Mouse (Mus musculus) stomach, postnatal 0 days (tissue): ENCODE measurements around the gene Ttc23. TPM values are rescaled to one million over a fixed set of nuclear protein-coding genes. Genes with fewer than 3 reads are reported as not detected.

ENCODE experiments used
- ATAC-seq: fragments of 200-750 bp; cut with Nextera tagmentation; 2 replicates; pipeline ENCODE4 v1.8.0; 2017; ENCODE audit not compliant: low FRiP score, low TSS enrichment
- DNase-seq: peaks from one replicate; pipeline ENCODE4 v3.0.0-alpha.2; 2016; ENCODE audit warnings: low spot score
- H3K27ac ChIP-seq: fragments of 300-500 bp; sonication (generic); replicated peaks from 2 replicates; pipeline ENCODE4 v1.5.1; 2014; ENCODE audit warnings: mild to moderate bottlenecking, control low read depth
- H3K27me3 ChIP-seq: fragments of 300-500 bp; sonication (generic); 2 replicates; pipeline ENCODE4 v1.6.1; 2014; ENCODE audit warnings: low read length; ENCODE audit not compliant: control insufficient read depth, insufficient read depth
- H3K36me3 ChIP-seq: fragments of 300-500 bp; sonication (generic); 2 replicates; pipeline ENCODE4 v1.6.1; 2014; ENCODE audit warnings: low read length, mixed read lengths; ENCODE audit not compliant: control insufficient read depth, insufficient read depth
- H3K4me1 ChIP-seq: fragments of 300-500 bp; sonication (generic); replicated peaks from 2 replicates; pipeline ENCODE4 v1.6.1; 2014; ENCODE audit warnings: antibody characterized with exemption; ENCODE audit not compliant: control insufficient read depth, insufficient read depth
- H3K4me2 ChIP-seq: fragments of 300-500 bp; sonication (generic); replicated peaks from 2 replicates; pipeline ENCODE4 v1.6.1; 2014; ENCODE audit warnings: low read depth, mild to moderate bottlenecking, control low read depth, moderate library complexity
- H3K4me3 ChIP-seq: fragments of 300-500 bp; sonication (generic); 2 replicates; pipeline ENCODE4 v1.5.1; 2014; ENCODE audit warnings: low read depth, low read length, control low read depth
- H3K9ac ChIP-seq: fragments of 300-500 bp; sonication (generic); 2 replicates; pipeline ENCODE4 v1.6.1; 2014; ENCODE audit warnings: mild to moderate bottlenecking, low read length, control low read depth, mixed read lengths
- H3K9me3 ChIP-seq: fragments of 300-500 bp; sonication (generic); 2 replicates; pipeline ENCODE4 v1.6.1; 2016; ENCODE audit warnings: low read length; ENCODE audit not compliant: control insufficient read depth
- CTCF ChIP-seq: IDR thresholded peaks from 2 replicates; pipeline ENCODE4 v1.5.1; 2016; ENCODE audit warnings: antibody characterized with exemption, low read depth, mild to moderate bottlenecking, moderate library complexity
- EP300 ChIP-seq: optimal IDR thresholded peaks from 2 replicates; pipeline ENCODE3; 2016; ENCODE audit warnings: antibody characterized with exemption
- WGBS: fragments of 180-500 bp; shearing (Covaris S2); extraction: QIAGEN DNeasy Blood & Tissue Kit; methylation state at CpG from one replicate; pipeline ENCODE4 v1.1.7; 2014; 5-methylcytosine and 5-hydroxymethylcytosine counted together
- polyA plus RNA-seq: library from polyadenylated mRNA; unstranded; fragments of >200 nt; fragmentation: Nextera tagmentation; extraction: Ambion mirVana; gene quantifications from 2 replicates; pipeline ENCODE4 v1.2.1, GENCODE M21; 2015

Ttc23 gene
- polyA plus RNA-seq, 1 experiment from 2014 or later = 12.6 TPM

DNA sequence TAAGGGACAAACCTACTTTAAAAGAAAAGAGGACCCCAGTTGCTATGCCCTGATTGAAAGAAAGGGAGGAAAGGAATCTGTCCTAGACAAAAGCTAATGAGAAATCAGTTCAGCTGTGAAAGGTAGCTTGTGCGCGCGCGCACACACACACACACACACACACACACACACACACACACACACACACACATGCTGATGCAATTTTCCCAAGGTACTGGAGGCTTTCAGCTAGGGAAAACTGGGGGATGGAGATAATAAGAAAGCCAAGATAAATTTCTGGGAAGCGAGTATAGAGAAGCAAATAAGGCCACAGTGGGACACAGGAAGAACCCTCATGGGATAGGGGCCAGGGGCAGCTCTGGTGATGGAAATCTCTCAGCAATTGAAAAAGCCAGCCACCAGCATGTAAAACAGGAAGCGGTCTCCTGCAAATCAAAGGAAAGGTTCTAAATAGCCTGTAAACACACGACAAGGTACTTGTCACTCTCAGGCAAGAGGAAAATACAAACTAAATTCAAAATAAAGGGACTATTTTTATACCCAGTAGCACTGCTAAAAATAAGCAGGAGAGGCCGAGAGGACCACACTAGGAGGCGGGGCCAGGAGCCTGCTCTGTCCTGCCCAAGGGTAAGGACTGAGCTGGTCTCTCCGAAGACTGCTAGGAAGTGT is 33.3 kb upstream of the Ttc23 start:
- TF ChIP-seq CTCF (no peak), EP300 (no peak)
- Histone ChIP-seq H3K9ac (no peak overlapping the region), H3K9me3 (no peaks in the 10 kb centered on the region), H3K27ac (no peak overlapping the region), H3K4me2 (no peak overlapping the region), H3K4me3 (no peak overlapping the region), H3K4me1 (no peaks in the 10 kb centered on the region), H3K36me3 (no peaks in the 10 kb centered on the region), H3K27me3 (no peaks in the 10 kb centered on the region)
- 72% methylated on average over 10 of the region's 10 CpGs for WGBS
- DNase-seq = no peak
- ATAC-seq = no peak

DNA sequence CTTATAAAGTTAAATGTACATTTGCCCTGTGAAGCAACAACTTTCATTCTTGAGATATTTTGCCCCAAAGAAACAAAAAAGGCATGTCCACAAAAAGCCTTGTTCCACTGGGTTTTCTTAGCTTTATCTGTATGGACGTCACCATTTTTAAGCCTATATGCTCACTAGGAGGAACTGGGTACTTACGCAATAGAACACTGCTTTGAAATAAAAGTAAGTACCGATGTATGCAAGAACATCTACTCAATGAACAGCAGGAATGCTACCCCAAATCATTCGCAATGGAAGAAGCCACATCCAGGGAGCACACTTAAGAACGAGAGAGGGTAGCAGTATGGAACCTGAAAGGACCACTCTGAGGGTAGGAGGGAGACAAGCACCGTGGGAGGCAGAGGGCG is 32.7 kb upstream of the Ttc23 start:
- DNase-seq = no peak
- Histone ChIP-seq H3K4me3 (no peak overlapping the region), H3K9ac (no peak overlapping the region), H3K4me2 (no peak overlapping the region), H3K36me3 (no peaks in the 10 kb centered on the region), H3K27ac (no peak overlapping the region), H3K4me1 (no peaks in the 10 kb centered on the region), H3K27me3 (no peaks in the 10 kb centered on the region), H3K9me3 (no peaks in the 10 kb centered on the region)
- WGBS = 81% methylated on average over 7 of the region's 7 CpGs
- TF ChIP-seq CTCF (no peak), EP300 (no peak)
- no peak for ATAC-seq

DNA sequence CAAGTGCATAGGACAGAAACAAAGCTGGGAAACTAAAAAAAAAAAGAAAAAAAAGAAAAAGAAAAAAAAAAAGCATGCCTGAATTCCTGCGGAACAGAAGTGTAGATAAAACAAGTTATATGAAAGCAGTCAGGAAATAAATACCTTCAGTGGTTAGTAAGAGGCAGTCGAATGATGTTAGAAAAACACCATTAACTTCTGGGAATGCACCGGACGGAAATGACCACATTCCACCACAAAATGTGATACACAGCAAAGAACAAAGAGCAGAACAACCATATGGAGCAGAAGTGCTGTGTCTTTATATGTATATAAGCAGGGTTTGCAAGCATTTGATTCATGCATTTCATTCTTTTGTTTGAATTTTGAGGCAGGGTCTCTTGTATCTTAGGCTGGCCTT is 30.3 kb upstream of the Ttc23 start:
- no peak for ATAC-seq
- Histone ChIP-seq H3K9ac (no peak overlapping the region), H3K9me3 (no peaks in the 10 kb centered on the region), H3K4me1 (no peaks in the 10 kb centered on the region), H3K4me3 (no peak overlapping the region), H3K36me3 (no peaks in the 10 kb centered on the region), H3K27me3 (no peaks in the 10 kb centered on the region), H3K4me2 (no peak overlapping the region), H3K27ac (no peak overlapping the region)
- 69% methylated on average over 4 of the region's 4 CpGs for WGBS
- TF ChIP-seq EP300 (no peak), CTCF (no peak)
- no peak for DNase-seq

DNA sequence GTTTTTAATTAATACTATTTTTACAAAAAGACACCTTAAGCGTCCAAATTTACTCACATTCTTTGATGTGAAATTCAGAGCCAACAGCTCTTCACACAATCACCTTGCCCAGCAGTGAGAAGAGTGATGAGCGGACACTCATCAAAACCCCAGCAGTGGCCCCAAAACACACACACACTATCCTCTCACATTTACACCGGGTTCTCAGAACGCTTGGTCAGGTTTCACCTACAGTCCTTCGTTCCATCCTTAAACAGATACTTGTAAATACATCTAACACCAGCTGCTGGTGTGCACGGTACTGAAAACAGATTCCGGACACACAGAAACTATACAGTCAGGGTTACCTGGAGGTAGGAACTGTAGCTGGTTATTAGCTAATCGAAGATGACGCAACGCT is 29.6 kb upstream of the Ttc23 start:
- Histone ChIP-seq H3K4me1 (no peaks in the 10 kb centered on the region), H3K36me3 (no peaks in the 10 kb centered on the region), H3K4me3 (no peak overlapping the region), H3K9ac (no peak overlapping the region), H3K9me3 (no peaks in the 10 kb centered on the region), H3K4me2 (no peak overlapping the region), H3K27ac (no peak overlapping the region), H3K27me3 (no peaks in the 10 kb centered on the region)
- TF ChIP-seq CTCF (no peak), EP300 (no peak)
- ATAC-seq (no peak), DNase-seq (no peak)
- 91% methylated on average over 10 of the region's 10 CpGs for WGBS

DNA sequence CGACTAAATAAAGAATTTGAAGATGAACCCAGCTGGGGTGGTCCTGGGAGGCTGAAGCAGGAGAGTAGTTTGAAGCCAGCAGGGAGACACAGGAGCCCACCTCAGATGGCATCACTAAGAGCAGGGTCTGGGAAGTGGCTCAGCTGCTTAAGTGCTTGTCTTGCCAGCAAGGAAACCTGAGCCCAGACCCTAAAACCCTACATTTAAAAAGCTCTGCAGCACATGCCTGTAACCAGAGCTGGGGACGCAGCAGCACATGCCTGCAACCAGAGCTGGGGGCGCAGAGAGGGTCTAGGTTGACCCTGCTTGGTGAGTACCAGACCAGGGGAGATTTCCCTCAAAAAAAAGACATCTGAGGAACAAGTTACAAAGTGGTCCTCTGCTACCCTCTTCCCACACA is 28.9 kb upstream of the Ttc23 start:
- no peaks in the 10 kb centered on the region for H3K9me3 ChIP-seq
- H3K27me3 ChIP-seq = no peaks in the 10 kb centered on the region
- H3K4me1 ChIP-seq = no peaks in the 10 kb centered on the region
- ATAC-seq = no peak
- no peak overlapping the region for H3K4me2 ChIP-seq
- H3K4me3 ChIP-seq = no peak overlapping the region
- TF ChIP-seq EP300 (no peak), CTCF (no peak)
- H3K36me3 ChIP-seq = no peaks in the 10 kb centered on the region
- no peak for DNase-seq
- H3K9ac ChIP-seq = no peak overlapping the region
- 92% methylated on average over 3 of the region's 3 CpGs for WGBS
- no peak overlapping the region for H3K27ac ChIP-seq

DNA sequence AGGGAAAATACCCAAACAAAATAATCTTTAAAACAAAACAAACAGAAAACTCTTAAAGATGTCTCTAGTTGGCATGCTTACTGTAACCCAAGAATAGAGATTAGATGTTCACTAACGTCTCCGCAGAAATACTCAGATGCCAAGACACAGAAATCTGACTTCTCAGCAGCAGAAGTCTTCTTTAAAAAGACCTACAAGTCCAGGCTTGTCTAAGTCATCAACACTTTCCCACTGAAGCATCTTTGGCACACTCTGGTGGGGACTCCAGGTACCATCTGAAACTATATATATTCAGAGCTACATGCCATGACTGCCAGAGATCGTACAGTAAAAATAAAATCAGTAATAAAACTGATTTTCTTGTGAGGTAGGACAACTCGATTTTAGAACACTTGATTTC is 27.4 kb upstream of the Ttc23 start:
- DNase-seq = no peak
- 60% methylated on average over 4 of the region's 4 CpGs for WGBS

More for the DNA sequence above, 27.4 kb upstream of the Ttc23 start:
- no peak for ATAC-seq
- peak; percentile 71 for TF ChIP-seq CTCF
- TF ChIP-seq EP300 = no peak
- Histone ChIP-seq H3K4me1 (no peaks in the 10 kb centered on the region), H3K9me3 (no peaks in the 10 kb centered on the region), H3K27ac (no peak overlapping the region), H3K4me2 (no peak overlapping the region), H3K27me3 (no peaks in the 10 kb centered on the region), H3K9ac (no peak overlapping the region), H3K4me3 (no peak overlapping the region), H3K36me3 (no peaks in the 10 kb centered on the region)
